Mouse (Mus musculus): ENCODE results near the gene Atxn7l1. TPM values are rescaled to one million over a fixed set of nuclear protein-coding genes. Genes with fewer than 3 reads are reported as not detected.
"Not testable (repeated sequence)": the region's sequence is repeated elsewhere in the genome, so short reads cannot be mapped to it uniquely, and the experiment has no call there.

The Atxn7l1 gene
- polyA plus RNA-seq, 3 experiments from 2014 or later: 59.7 to 94.2 (median 92.9) TPM

GRCm38 (mm10) chr12:33153850-33154249 lies 6.4 kb downstream of the Atxn7l1 start:
- no peak for ATAC-seq

GRCm38 (mm10) chr12:33154732-33155131 lies 7.2 kb downstream of the Atxn7l1 start:
- no peak for ATAC-seq

- ATAC-seq: no peak
These were observed 9.0 kb downstream of the Atxn7l1 start for GRCm38 (mm10) chr12:33156334-33157018.

GRCm38 (mm10) chr12:33158256-33158655 lies 10.8 kb downstream of the Atxn7l1 start:
- ATAC-seq: peak; percentile 75

GRCm38 (mm10) chr12:33160406-33160805 lies 12.9 kb downstream of the Atxn7l1 start:
- ATAC-seq: peak; percentile 81

- no peak for ATAC-seq
These were observed 15.0 kb downstream of the Atxn7l1 start for GRCm38 (mm10) chr12:33162541-33162940.

GRCm38 (mm10) chr12:33164019-33164418 lies 16.5 kb downstream of the Atxn7l1 start:
- ATAC-seq: not testable (repeated sequence)

- no peak for ATAC-seq
These were observed 19.2 kb downstream of the Atxn7l1 start for GRCm38 (mm10) chr12:33166712-33167111.

- no peak for ATAC-seq
These were observed 20.1 kb downstream of the Atxn7l1 start for GRCm38 (mm10) chr12:33167545-33167944.

GRCm38 (mm10) chr12:33168491-33168890 lies 21.0 kb downstream of the Atxn7l1 start:
- no peak for ATAC-seq

- ATAC-seq: peak; percentile 4
These were observed 22.4 kb downstream of the Atxn7l1 start for GRCm38 (mm10) chr12:33169777-33170494.

- peak; percentile 39 for ATAC-seq
These were observed 23.3 kb downstream of the Atxn7l1 start for GRCm38 (mm10) chr12:33170822-33171221.

GRCm38 (mm10) chr12:33172926-33173325 lies 25.4 kb downstream of the Atxn7l1 start:
- ATAC-seq: no peak

- peak; percentile 45 for ATAC-seq
These were observed 26.2 kb downstream of the Atxn7l1 start for GRCm38 (mm10) chr12:33173720-33174141.

- no peak for ATAC-seq
These were observed 26.7 kb downstream of the Atxn7l1 start for GRCm38 (mm10) chr12:33174171-33174570.

- no peak for ATAC-seq
These were observed 27.3 kb downstream of the Atxn7l1 start for GRCm38 (mm10) chr12:33174675-33175357.

GRCm38 (mm10) chr12:33175621-33176554 lies 28.4 kb downstream of the Atxn7l1 start:
- peak; percentile 43 for ATAC-seq

- no peak for ATAC-seq
These were observed 29.0 kb downstream of the Atxn7l1 start for GRCm38 (mm10) chr12:33176555-33176900.

GRCm38 (mm10) chr12:33180421-33180820 lies 32.9 kb downstream of the Atxn7l1 start:
- no peak for ATAC-seq

- no peak for ATAC-seq
These were observed 34.4 kb downstream of the Atxn7l1 start for GRCm38 (mm10) chr12:33181875-33182274.

- peak; percentile 76 for ATAC-seq
These were observed 35.1 kb downstream of the Atxn7l1 start for GRCm38 (mm10) chr12:33182428-33183137.

Measured in inflammation-experienced regulatory T-cells, adult 6 months (primary cell).